Mouse (Mus musculus): ENCODE results near the gene Psmb5. TPM values are rescaled to one million over a fixed set of nuclear protein-coding genes. Genes with fewer than 3 reads are reported as not detected.

The Psmb5 gene
- polyA plus RNA-seq, 1 experiment from 2014 or later: 387 TPM

GRCm38 (mm10) chr14:54642224-54642944 is 24.6 kb upstream of the Psmb5 start:
- Histone ChIP-seq H3K9me3 (replicated peaks; ENCODE audit: low read length) (no peaks in the 10 kb centered on the region), H3K27me3 (ENCODE audit: insufficient read depth, low read length) (no peaks in the 10 kb centered on the region), H3K4me2 (ENCODE audit: low read length) (no peak overlapping the region), H3K9ac (ENCODE audit: low read depth, low read length) (no peak overlapping the region), H3K36me3 (ENCODE audit: insufficient read depth, low read length) (peaks cover 48% of the 10 kb centered on the region), H3K4me1 (replicated peaks; ENCODE audit: insufficient read depth, low read length) (no peaks in the 10 kb centered on the region; the same call in 1 of the 2 replicates), H3K27ac (no peak overlapping the region), H3K4me3 (replicated peaks; ENCODE audit: low read depth, low read length) (no peak overlapping the region)
- DNase-seq (ENCODE audit: low spot score) (no peak), ATAC-seq (replicated peaks; ENCODE audit: low FRiP score, low read depth) (no peak)
- WGBS: 79% methylated on average over 25 of the region's 25 CpGs
- no peak for TF ChIP-seq CTCF (IDR thresholded peaks at IDR 0.05; ENCODE audit: low read depth)

- peak within 1 kb of the TSS; percentile 60; the same call in 1 of the 2 replicates for H3K27ac ChIP-seq
- peak; percentile 89 for ATAC-seq (replicated peaks; ENCODE audit: low FRiP score, low read depth)
- DNase-seq (ENCODE audit: low spot score): peak; percentile 92
- H3K9ac ChIP-seq (ENCODE audit: low read depth, low read length): peak within 1 kb of the TSS; percentile 78
- H3K36me3 ChIP-seq (ENCODE audit: insufficient read depth, low read length): peaks cover 42% of the 10 kb centered on the region
- H3K9me3 ChIP-seq (replicated peaks; ENCODE audit: low read length): no peaks in the 10 kb centered on the region
- H3K27me3 ChIP-seq (ENCODE audit: insufficient read depth, low read length): no peaks in the 10 kb centered on the region
- TF ChIP-seq CTCF (IDR thresholded peaks at IDR 0.05; ENCODE audit: low read depth): peak; percentile 90
- H3K4me3 ChIP-seq (replicated peaks; ENCODE audit: low read depth, low read length): peak within 1 kb of the TSS; percentile 66
- no peaks in the 10 kb centered on the region; the same call in 1 of the 2 replicates for H3K4me1 ChIP-seq (replicated peaks; ENCODE audit: insufficient read depth, low read length)
- WGBS: under 1% methylated on average over 51 of the region's 52 CpGs
- peak within 1 kb of the TSS; percentile 99 for H3K4me2 ChIP-seq (ENCODE audit: low read length)
Measured at GRCm38 (mm10) chr14:54641305-54641969, 23.6 kb upstream of the Psmb5 start, which contains the start of gene Cdh24. Gene Cdh24, minus strand, starts transcription at chr14:54641364.

GRCm38 (mm10) chr14:54640946-54641304 is 23.1 kb upstream of the Psmb5 start, which contains the start of gene Gm17606:
Gene Gm17606, plus strand, starts transcription at chr14:54640952.
- Histone ChIP-seq H3K36me3 (ENCODE audit: insufficient read depth, low read length) (peaks cover 41% of the 10 kb centered on the region), H3K27ac (peak within 1 kb of the TSS; percentile 60; the same call in 1 of the 2 replicates), H3K4me3 (replicated peaks; ENCODE audit: low read depth, low read length) (peak within 1 kb of the TSS; percentile 66), H3K27me3 (ENCODE audit: insufficient read depth, low read length) (no peaks in the 10 kb centered on the region), H3K9ac (ENCODE audit: low read depth, low read length) (peak within 1 kb of the TSS; percentile 78), H3K4me1 (replicated peaks; ENCODE audit: insufficient read depth, low read length) (no peaks in the 10 kb centered on the region; the same call in 1 of the 2 replicates), H3K4me2 (ENCODE audit: low read length) (peak within 1 kb of the TSS; percentile 99), H3K9me3 (replicated peaks; ENCODE audit: low read length) (no peaks in the 10 kb centered on the region)
- ATAC-seq (replicated peaks; ENCODE audit: low FRiP score, low read depth) (no peak), DNase-seq (ENCODE audit: low spot score) (peak; percentile 22)
- WGBS: 0% methylated on average over 18 of the region's 28 CpGs
- TF ChIP-seq CTCF (IDR thresholded peaks at IDR 0.05; ENCODE audit: low read depth): no peak

- Histone ChIP-seq H3K27me3 (ENCODE audit: insufficient read depth, low read length) (no peaks in the 10 kb centered on the region), H3K27ac (no peak overlapping the region), H3K4me3 (replicated peaks; ENCODE audit: low read depth, low read length) (0 out of 2 replicates have a peak overlapping the region, but pooled peaks have one; percentile 4), H3K36me3 (ENCODE audit: insufficient read depth, low read length) (peaks cover 33% of the 10 kb centered on the region), H3K9ac (ENCODE audit: low read depth, low read length) (no peak overlapping the region), H3K4me2 (ENCODE audit: low read length) (peak overlapping the region; percentile 30), H3K9me3 (replicated peaks; ENCODE audit: low read length) (no peaks in the 10 kb centered on the region), H3K4me1 (replicated peaks; ENCODE audit: insufficient read depth, low read length) (no peaks in the 10 kb centered on the region; the same call in 1 of the 2 replicates)
- 29% methylated on average over 4 of the region's 4 CpGs for WGBS
- ATAC-seq (replicated peaks; ENCODE audit: low FRiP score, low read depth): no peak
- DNase-seq (ENCODE audit: low spot score): no peak
- TF ChIP-seq CTCF (IDR thresholded peaks at IDR 0.05; ENCODE audit: low read depth): no peak
Measured at GRCm38 (mm10) chr14:54640121-54640520, 22.3 kb upstream of the Psmb5 start.

- Histone ChIP-seq H3K36me3 (ENCODE audit: insufficient read depth, low read length) (peaks cover 16% of the 10 kb centered on the region), H3K9me3 (replicated peaks; ENCODE audit: low read length) (no peaks in the 10 kb centered on the region), H3K4me3 (replicated peaks; ENCODE audit: low read depth, low read length) (no peak overlapping the region), H3K4me1 (replicated peaks; ENCODE audit: insufficient read depth, low read length) (no peaks in the 10 kb centered on the region; the same call in 1 of the 2 replicates), H3K9ac (ENCODE audit: low read depth, low read length) (no peak overlapping the region), H3K27me3 (ENCODE audit: insufficient read depth, low read length) (no peaks in the 10 kb centered on the region), H3K27ac (no peak overlapping the region), H3K4me2 (ENCODE audit: low read length) (no peak overlapping the region)
- TF ChIP-seq CTCF (IDR thresholded peaks at IDR 0.05; ENCODE audit: low read depth): peak; percentile 33; the same call in 1 of the 2 replicates
- ATAC-seq (replicated peaks; ENCODE audit: low FRiP score, low read depth): no peak
- WGBS: 67% methylated on average over 5 of the region's 5 CpGs
- DNase-seq (ENCODE audit: low spot score): no peak
Measured at GRCm38 (mm10) chr14:54638210-54638609, 20.4 kb upstream of the Psmb5 start.

GRCm38 (mm10) chr14:54636954-54637353 is 19.1 kb upstream of the Psmb5 start:
- Histone ChIP-seq H3K36me3 (ENCODE audit: insufficient read depth, low read length) (0 out of 2 replicates have a peak, but pooled peaks cover 4% of the 10 kb centered on the region), H3K27me3 (ENCODE audit: insufficient read depth, low read length) (no peaks in the 10 kb centered on the region), H3K9ac (ENCODE audit: low read depth, low read length) (no peak overlapping the region), H3K4me3 (replicated peaks; ENCODE audit: low read depth, low read length) (no peak overlapping the region), H3K9me3 (replicated peaks; ENCODE audit: low read length) (no peaks in the 10 kb centered on the region), H3K4me2 (ENCODE audit: low read length) (no peak overlapping the region), H3K4me1 (replicated peaks; ENCODE audit: insufficient read depth, low read length) (no peaks in the 10 kb centered on the region; the same call in 1 of the 2 replicates), H3K27ac (no peak overlapping the region)
- peak; percentile 83 for TF ChIP-seq CTCF (IDR thresholded peaks at IDR 0.05; ENCODE audit: low read depth)
- WGBS: 58% methylated on average over 8 of the region's 8 CpGs
- DNase-seq (ENCODE audit: low spot score) (peak; percentile 59), ATAC-seq (replicated peaks; ENCODE audit: low FRiP score, low read depth) (no peak)
